8 mouse cellular contexts compared by ENCODE assay signal in genomic region chr5:115507267-115507980, GRCm38 (mm10). TPM values are rescaled to one million over a fixed set of nuclear protein-coding genes. Genes with fewer than 3 reads are reported as not detected.
DNase-seq lines count a peak whose midpoint lies in the region; ATAC-seq and TF ChIP-seq lines count a peak whose summit lies in the region.

No protein-coding gene starts in this region.

- DNase-seq in heart, adult 8-10 months (ENCODE audit: low spot score), result no peak
- peak; percentile 59 for DNase-seq in Muller cell, postnatal 12 days (ENCODE audit: inconsistent ontology term)
- no peak for DNase-seq in lung, postnatal 0 days (ENCODE audit: low spot score)
- no peak for DNase-seq in gastrocnemius, postnatal 36 days
- DNase-seq in layer of hippocampus, postnatal 14 days (ENCODE audit: low spot score in 2 of 2), result no peak

- H3K4me1 ChIP-seq in heart, embryonic 11.5 days (ENCODE audit: control insufficient read depth, insufficient read depth, low read length), result peaks cover 28% of the 10 kb centered on the region
- peaks cover 33% of the 10 kb centered on the region for H3K4me1 ChIP-seq in heart, embryonic 16.5 days (ENCODE audit: control insufficient read depth, insufficient read depth, low read length)
- H3K4me1 ChIP-seq in lung, postnatal 0 days (ENCODE audit: insufficient read depth, low read depth, low read length), result peaks cover 6% of the 10 kb centered on the region; the same call in 1 of the 2 replicates

- no peak for ATAC-seq in heart, embryonic 11.5 days (replicated peaks; ENCODE audit: insufficient number of reproducible peaks, low FRiP score, low TSS enrichment)
- ATAC-seq in heart, embryonic 16.5 days (replicated peaks; ENCODE audit: extremely low read depth, insufficient read depth, low FRiP score), result no peak
- ATAC-seq in lung, postnatal 0 days, result no peak
- no peak for ATAC-seq in megakaryocyte-erythroid progenitor cell, adult 5-6 weeks (replicated peaks; ENCODE audit: low FRiP score, low TSS enrichment, poor library complexity, severe bottlenecking)

- H3K4me3 ChIP-seq in heart, embryonic 11.5 days (ENCODE audit: low read depth, low read length), result peak overlapping the region; percentile 90
- peak overlapping the region; percentile 88 for H3K4me3 ChIP-seq in heart, embryonic 16.5 days (ENCODE audit: low read length)
- H3K4me3 ChIP-seq in lung, postnatal 0 days (ENCODE audit: low read depth, low read length), result peak overlapping the region; percentile 95

- peak overlapping the region; percentile 96 for H3K4me2 ChIP-seq in heart, embryonic 11.5 days
- H3K4me2 ChIP-seq in heart, embryonic 16.5 days (ENCODE audit: low read depth, low read length), result peak overlapping the region; percentile 87
- peak overlapping the region; percentile 85 for H3K4me2 ChIP-seq in lung, postnatal 0 days (replicated peaks; ENCODE audit: low read depth, low read length)

- WGBS in heart, embryonic 11.5 days (ENCODE audit: insufficient replicate concordance), result 25% methylated on average over 12 of the region's 12 CpGs
- 13% methylated on average over 12 of the region's 12 CpGs for WGBS in heart, embryonic 16.5 days
- 4% methylated on average over 12 of the region's 12 CpGs for WGBS in lung, postnatal 0 days

- intact Hi-C loops in gastrocnemius, postnatal 36 days (cut with DNase I), result loop anchor here (5.0 kb wide), 1 partner anchor 50 kb away; the partner anchor contains the start of gene Rplp0

- peak overlapping the region; percentile 92 for H3K9ac ChIP-seq in heart, embryonic 11.5 days (ENCODE audit: low read depth, low read length)
- H3K9ac ChIP-seq in heart, embryonic 16.5 days (ENCODE audit: low read length), result peak overlapping the region; percentile 92
- peak overlapping the region; percentile 92 for H3K9ac ChIP-seq in lung, postnatal 0 days (replicated peaks; ENCODE audit: low read depth)

- no peaks in the 10 kb centered on the region for H3K9me3 ChIP-seq in heart, embryonic 11.5 days (replicated peaks; ENCODE audit: control insufficient read depth, low read length)
- no peaks in the 10 kb centered on the region for H3K9me3 ChIP-seq in heart, embryonic 16.5 days (replicated peaks; ENCODE audit: control insufficient read depth, low read length)
- no peaks in the 10 kb centered on the region for H3K9me3 ChIP-seq in lung, postnatal 0 days (ENCODE audit: low read length)

- no peak overlapping the region for H3K27ac ChIP-seq in heart, embryonic 11.5 days (ENCODE audit: low read depth, low read length)
- peak overlapping the region; percentile 78 for H3K27ac ChIP-seq in heart, embryonic 16.5 days (ENCODE audit: low read length)
- peak overlapping the region; percentile 83 for H3K27ac ChIP-seq in lung, postnatal 0 days (ENCODE audit: low read length)

- no peaks in the 10 kb centered on the region for H3K27me3 ChIP-seq in heart, embryonic 11.5 days (ENCODE audit: control insufficient read depth, insufficient read depth, low read length)
- H3K27me3 ChIP-seq in heart, embryonic 16.5 days (ENCODE audit: control insufficient read depth, insufficient read depth, low read length), result no peaks in the 10 kb centered on the region
- no peaks in the 10 kb centered on the region for H3K27me3 ChIP-seq in lung, postnatal 0 days (replicated peaks; ENCODE audit: insufficient read depth, low read length)

- TF ChIP-seq CTCF in lung, postnatal 0 days (IDR thresholded peaks at IDR 0.05), result no peak

- TF ChIP-seq EP300 in lung, postnatal 0 days (IDR thresholded peaks at IDR 0.05), result no peak

- H3K36me3 ChIP-seq in heart, embryonic 11.5 days (ENCODE audit: control insufficient read depth, insufficient read depth, low read length), result no peaks in the 10 kb centered on the region
- no peaks in the 10 kb centered on the region; the same call in 1 of the 2 replicates for H3K36me3 ChIP-seq in heart, embryonic 16.5 days (ENCODE audit: control insufficient read depth, insufficient read depth)
- H3K36me3 ChIP-seq in lung, postnatal 0 days (ENCODE audit: insufficient read depth, low read length), result no peaks in the 10 kb centered on the region

RNA-seq across cellular contexts. Expression of gene Pxn, which starts 0.9 kb away (rescaled TPM):
- 11.7 and 14.4 TPM in 2 replicates for polyA plus RNA-seq in heart, embryonic 11.5 days (2014; fragmentation: Nextera tagmentation; extraction: Ambion mirVana)
- 10 to 100 TPM; 31.2 to 43.4 (median 34.1) TPM for total RNA-seq in heart, adult 8-10 months (2022)
- polyA plus RNA-seq in heart, embryonic 16.5 days (2015; fragmentation: Nextera tagmentation; extraction: Ambion mirVana), result 39.1 and 40.6 TPM in 2 replicates
- 56.4 and 59.3 TPM in 2 replicates for polyA plus RNA-seq in lung, postnatal 0 days (2015; fragmentation: Nextera tagmentation; extraction: Ambion mirVana)
- total RNA-seq in gastrocnemius, postnatal 36 days (2021), result 10 to 100 TPM; 78.1 to 80.7 TPM
- total RNA-seq in layer of hippocampus, postnatal 14 days (2021), result 10 to 100 TPM; 33.1 to 38.7 TPM
- total RNA-seq in megakaryocyte-erythroid progenitor cell, adult 5-6 weeks (2014; fragmentation: Nextera tagmentation), result 31.8 and 34.0 TPM in 2 replicates
- 36.1 and 47.5 TPM in 2 replicates for total RNA-seq in megakaryocyte-erythroid progenitor cell, adult 5-6 weeks (2017)

RNA-seq across cellular contexts. Expression of gene Sirt4, which starts 22.9 kb away (rescaled TPM):
- polyA plus RNA-seq in heart, embryonic 11.5 days (2014; fragmentation: Nextera tagmentation; extraction: Ambion mirVana), result 15.8 and 19.2 TPM in 2 replicates
- total RNA-seq in heart, adult 8-10 months (2022), result 10 to 100 TPM; 17.9 to 21.4 (median 19.6) TPM
- polyA plus RNA-seq in heart, embryonic 16.5 days (2015; fragmentation: Nextera tagmentation; extraction: Ambion mirVana), result 18.7 and 24.0 TPM in 2 replicates
- polyA plus RNA-seq in lung, postnatal 0 days (2015; fragmentation: Nextera tagmentation; extraction: Ambion mirVana), result 15.7 and 18.0 TPM in 2 replicates
- total RNA-seq in gastrocnemius, postnatal 36 days (2021), result 10 to 100 TPM; 11.2 to 12.2 TPM
- 10 to 100 TPM; 25.8 to 28.3 TPM for total RNA-seq in layer of hippocampus, postnatal 14 days (2021)
- total RNA-seq in megakaryocyte-erythroid progenitor cell, adult 5-6 weeks (2014; fragmentation: Nextera tagmentation), result 10.7 and 20.4 TPM in 2 replicates
- total RNA-seq in megakaryocyte-erythroid progenitor cell, adult 5-6 weeks (2017), result 3.4 and 7.2 TPM in 2 replicates

RNA-seq across cellular contexts. Expression of gene Pla2g1b, which starts 41.4 kb away (rescaled TPM):
- polyA plus RNA-seq in heart, embryonic 11.5 days (2014; fragmentation: Nextera tagmentation; extraction: Ambion mirVana), result 1.0 and 1.2 TPM in 2 replicates
- not detected for total RNA-seq in heart, adult 8-10 months (2022)
- 0.46 and 0.92 TPM in 2 replicates for polyA plus RNA-seq in heart, embryonic 16.5 days (2015; fragmentation: Nextera tagmentation; extraction: Ambion mirVana)
- polyA plus RNA-seq in lung, postnatal 0 days (2015; fragmentation: Nextera tagmentation; extraction: Ambion mirVana), result 70.5 and 71.7 TPM in 2 replicates
- not detected for total RNA-seq in gastrocnemius, postnatal 36 days (2021)
- total RNA-seq in layer of hippocampus, postnatal 14 days (2021), result not detected
- not detected in 2 replicates for total RNA-seq in megakaryocyte-erythroid progenitor cell, adult 5-6 weeks (2014; fragmentation: Nextera tagmentation)
- not detected in 2 replicates for total RNA-seq in megakaryocyte-erythroid progenitor cell, adult 5-6 weeks (2017)

RNA-seq across cellular contexts. Expression of gene Rplp0, which starts 51.8 kb away (rescaled TPM):
- 1,182 and 1,275 TPM in 2 replicates for polyA plus RNA-seq in heart, embryonic 11.5 days (2014; fragmentation: Nextera tagmentation; extraction: Ambion mirVana)
- total RNA-seq in heart, adult 8-10 months (2022), result 100 to 1,000 TPM; 591 to 710 (median 629) TPM
- polyA plus RNA-seq in heart, embryonic 16.5 days (2015; fragmentation: Nextera tagmentation; extraction: Ambion mirVana), result 1,003 and 1,029 TPM in 2 replicates
- polyA plus RNA-seq in lung, postnatal 0 days (2015; fragmentation: Nextera tagmentation; extraction: Ambion mirVana), result 937 and 987 TPM in 2 replicates
- total RNA-seq in gastrocnemius, postnatal 36 days (2021), result 100 to 1,000 TPM; 533 to 598 TPM
- total RNA-seq in layer of hippocampus, postnatal 14 days (2021), result 100 to 1,000 TPM; 347 to 378 TPM
- total RNA-seq in megakaryocyte-erythroid progenitor cell, adult 5-6 weeks (2014; fragmentation: Nextera tagmentation), result 2,668 and 3,132 TPM in 2 replicates
- 1,591 and 2,082 TPM in 2 replicates for total RNA-seq in megakaryocyte-erythroid progenitor cell, adult 5-6 weeks (2017)

RNA-seq across cellular contexts. Expression of gene Gcn1l1, which starts 57.6 kb away (rescaled TPM):
- polyA plus RNA-seq in heart, embryonic 11.5 days (2014; fragmentation: Nextera tagmentation; extraction: Ambion mirVana), result 29.7 and 33.5 TPM in 2 replicates
- total RNA-seq in heart, adult 8-10 months (2022), result 10 to 100 TPM; 35.7 to 41.6 (median 39.3) TPM
- 20.9 and 27.6 TPM in 2 replicates for polyA plus RNA-seq in heart, embryonic 16.5 days (2015; fragmentation: Nextera tagmentation; extraction: Ambion mirVana)
- 13.1 and 14.5 TPM in 2 replicates for polyA plus RNA-seq in lung, postnatal 0 days (2015; fragmentation: Nextera tagmentation; extraction: Ambion mirVana)
- 10 to 100 TPM; 25.5 to 28.8 TPM for total RNA-seq in gastrocnemius, postnatal 36 days (2021)
- 10 to 100 TPM; 69.1 to 71.5 TPM for total RNA-seq in layer of hippocampus, postnatal 14 days (2021)
- 66.1 and 67.0 TPM in 2 replicates for total RNA-seq in megakaryocyte-erythroid progenitor cell, adult 5-6 weeks (2014; fragmentation: Nextera tagmentation)
- total RNA-seq in megakaryocyte-erythroid progenitor cell, adult 5-6 weeks (2017), result 31.2 and 54.2 TPM in 2 replicates
